Mouse (Mus musculus) cerebellum, postnatal 14 days (tissue): ENCODE data around the gene Olfr1031.
"Not testable (repeated sequence)": the region's sequence is repeated elsewhere in the genome, so short reads cannot be mapped to it uniquely, and the experiment has no call there.

Source experiments
- DNase-seq, 2 experiments: peaks; one replicate each; pipeline ENCODE4 v3.0.0; 2021; ENCODE audit warnings: mixed read lengths in 2 of 2

Olfr1031 gene

DNA sequence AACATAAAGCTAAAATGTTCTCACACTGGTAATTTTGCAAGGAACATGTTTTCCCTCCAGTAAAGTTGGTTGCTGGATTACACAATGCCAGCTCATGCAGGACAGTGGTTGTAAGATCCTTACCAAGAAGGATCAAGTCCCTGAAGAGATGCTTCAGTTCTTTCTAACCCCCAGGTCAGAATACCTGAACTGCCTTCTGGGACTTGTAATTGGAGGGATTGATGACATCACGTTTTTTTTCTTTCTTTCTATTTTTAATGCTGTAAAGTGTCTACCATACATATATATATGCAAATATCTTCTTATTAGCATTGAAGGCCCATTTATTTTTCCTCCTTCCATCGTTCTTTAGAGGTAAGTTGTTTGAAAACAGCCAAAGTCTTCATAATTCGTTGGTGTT is at the start of gene Olfr1031:
Gene Olfr1031 (plus strand): TSS at position 301 of the 400 bp plus-strand sequence.
- DNase-seq = no peak

DNA sequence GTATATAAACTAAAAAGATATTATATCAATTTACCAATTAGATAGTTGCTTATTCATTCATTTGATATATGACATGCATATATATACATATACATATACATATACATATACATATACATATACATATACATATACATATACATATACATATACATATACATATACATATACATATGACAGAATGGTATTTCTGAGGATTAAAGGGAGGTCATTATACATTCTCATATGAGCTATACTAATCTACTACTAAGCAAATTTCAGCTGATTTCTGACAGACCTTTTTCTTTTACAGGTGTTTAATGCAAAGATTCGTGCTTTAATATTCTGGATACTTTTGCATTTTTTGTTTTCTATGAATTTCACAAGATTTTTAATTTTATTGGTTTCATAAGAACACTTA is 40.0 kb upstream of the Olfr1031 start, which contains the start of gene Olfr1028:
Gene Olfr1028 (plus strand): TSS at position 301 of the 400 bp plus-strand sequence.
- DNase-seq = no peak

DNA sequence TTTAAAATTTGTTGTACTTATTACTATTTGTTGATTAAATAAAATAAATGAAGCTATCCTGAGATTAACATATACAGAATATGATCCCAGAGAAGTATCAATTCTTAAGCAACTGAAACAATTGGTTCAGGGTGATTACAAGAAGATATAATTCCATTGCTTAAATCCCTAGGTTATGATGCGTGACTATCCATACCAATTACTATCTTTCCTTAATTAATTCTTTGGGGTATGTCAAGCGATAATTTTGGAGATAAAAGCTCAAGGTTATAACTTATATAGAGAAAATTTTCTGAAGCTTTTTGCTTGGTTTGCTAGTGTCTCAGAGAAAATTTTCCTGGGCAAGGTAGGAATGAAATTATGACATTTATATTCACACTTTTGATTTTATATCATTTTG is 16.5 kb upstream of the Olfr1031 start, which contains the start of gene Olfr1029:
Gene Olfr1029 (plus strand): TSS at position 301 of the 400 bp plus-strand sequence.
- DNase-seq = no peak

DNA sequence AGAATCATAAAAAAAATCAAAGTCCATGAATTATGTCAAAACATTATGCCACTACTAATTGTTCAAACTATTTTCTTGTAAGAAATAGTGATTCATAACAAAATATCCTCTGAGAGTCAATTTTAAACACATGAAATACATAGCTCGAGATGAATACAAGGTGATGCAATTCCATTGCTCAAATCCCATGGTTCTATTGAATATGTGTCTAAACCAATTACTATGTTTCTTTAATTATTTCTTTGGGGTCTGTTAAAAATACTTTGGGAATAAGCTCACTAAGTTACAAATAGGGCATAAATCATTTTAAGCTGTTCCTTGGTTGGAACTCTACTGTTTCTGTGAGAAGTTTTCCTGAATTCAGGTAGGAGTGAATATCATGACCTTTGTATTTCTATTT is 11.1 kb upstream of the Olfr1031 start, which contains the start of gene Olfr1030:
Gene Olfr1030 (plus strand): TSS at position 301 of the 400 bp plus-strand sequence.
- DNase-seq = no peak

DNA sequence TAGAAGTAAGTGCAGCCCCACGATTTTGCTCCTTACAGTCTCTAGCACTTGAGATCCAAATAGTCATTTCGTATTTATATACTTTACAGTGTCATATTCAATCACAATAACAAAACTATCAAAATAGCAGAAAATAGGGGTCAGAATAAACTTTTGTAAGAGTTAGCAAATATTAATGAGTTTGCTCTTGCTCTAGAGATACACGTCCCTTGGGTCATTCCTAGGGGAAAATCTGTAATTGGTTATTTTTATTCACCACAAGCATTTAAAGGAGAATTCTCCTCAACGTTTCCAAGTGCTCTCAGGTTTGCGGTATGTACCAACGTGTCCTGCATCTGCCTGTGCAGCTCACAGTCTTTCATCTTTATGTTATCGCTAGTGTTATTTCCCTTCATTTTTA is 15.1 kb downstream of the Olfr1031 start, which contains the start of gene Olfr1032:
Gene Olfr1032 (plus strand): TSS at position 301 of the 400 bp plus-strand sequence.
- DNase-seq = no peak

DNA sequence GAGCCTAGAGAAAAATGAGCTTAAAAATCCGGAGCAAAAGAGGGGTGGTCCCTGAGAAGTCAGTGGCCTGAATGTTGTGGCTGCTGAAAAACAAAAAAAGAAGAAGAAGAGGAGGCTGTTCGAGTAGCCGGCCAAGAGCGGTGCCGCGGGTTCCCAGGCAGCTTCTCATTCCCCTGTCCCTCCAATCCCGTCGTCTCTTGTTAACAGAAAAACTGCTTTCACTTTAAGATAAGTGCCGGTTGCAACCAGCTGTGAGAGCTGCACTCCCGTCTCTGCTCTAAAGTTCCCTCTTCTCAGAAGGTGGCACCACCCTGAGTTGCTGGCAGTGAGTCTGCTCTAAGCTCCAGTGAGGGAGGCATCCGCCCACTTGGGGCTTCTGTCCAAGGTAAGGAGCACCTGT is 30.3 kb downstream of the Olfr1031 start, which contains the start of gene Olfr1033:
Gene Olfr1033 (plus strand): TSS at position 228 of the 400 bp plus-strand sequence.
- DNase-seq = not testable (repeated sequence)

DNA sequence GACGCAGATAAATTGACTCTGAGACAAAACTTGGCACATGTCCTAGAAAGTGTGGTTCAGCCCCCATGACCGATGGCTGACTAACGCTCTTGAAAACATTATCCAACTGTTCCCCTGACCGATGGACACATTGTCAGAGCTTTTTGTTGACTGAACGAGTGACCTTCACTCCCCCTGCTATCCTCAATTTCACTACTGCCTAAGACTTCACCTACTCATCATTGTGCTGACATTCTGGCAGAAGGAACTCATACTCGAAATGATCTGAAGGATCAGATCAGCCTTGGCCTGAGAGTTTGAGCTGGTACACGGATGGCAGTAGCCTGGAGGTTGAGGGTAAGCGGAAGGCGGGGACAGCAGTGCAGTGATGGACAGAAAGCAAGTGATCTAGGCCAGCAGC is 31.4 kb downstream of the Olfr1031 start:
- not testable (repeated sequence) for DNase-seq
